Mouse (Mus musculus) stomach, embryonic 15.5 days (tissue): ENCODE measurements around the gene Dpf1. TPM values are rescaled to one million over a fixed set of nuclear protein-coding genes. Genes with fewer than 3 reads are reported as not detected.

Experiments used
- ATAC-seq: fragments of 200-750 bp; cut with Nextera tagmentation; 2 replicates; pipeline ENCODE4 v1.8.0; 2017; ENCODE audit warnings: low read depth, moderate number of reproducible peaks, moderate TSS enrichment; ENCODE audit not compliant: insufficient read depth, low FRiP score
- H3K27ac ChIP-seq: fragments of 300-500 bp; sonication (generic); 2 replicates; pipeline ENCODE4 v1.5.1; 2015; ENCODE audit warnings: mild to moderate bottlenecking, inconsistent platforms
- H3K27me3 ChIP-seq: fragments of 300-500 bp; sonication (generic); replicated peaks from 2 replicates; pipeline ENCODE4 v1.6.1; 2015; ENCODE audit warnings: inconsistent platforms
- H3K36me3 ChIP-seq: fragments of 300-500 bp; sonication (generic); 2 replicates; pipeline ENCODE4 v1.6.1; 2015; ENCODE audit warnings: inconsistent platforms
- H3K4me1 ChIP-seq: fragments of 300-500 bp; sonication (generic); 2 replicates; pipeline ENCODE4 v1.6.1; 2015; ENCODE audit warnings: inconsistent platforms
- H3K4me2 ChIP-seq: fragments of 300-500 bp; sonication (generic); 2 replicates; pipeline ENCODE4 v1.6.1; 2015; ENCODE audit warnings: mild to moderate bottlenecking, inconsistent platforms
- H3K4me3 ChIP-seq: fragments of 300-500 bp; sonication (generic); replicated peaks from 2 replicates; pipeline ENCODE4 v1.5.1; 2015; ENCODE audit warnings: inconsistent platforms
- H3K9ac ChIP-seq: fragments of 300-500 bp; sonication (generic); 2 replicates; pipeline ENCODE4 v1.6.1; 2015; ENCODE audit warnings: inconsistent platforms
- H3K9me3 ChIP-seq: fragments of 300-500 bp; sonication (generic); 2 replicates; pipeline ENCODE4 v1.6.1; 2016; ENCODE audit warnings: inconsistent platforms
- WGBS: fragments of 180-500 bp; shearing (Covaris S2); methylation state at CpG from one replicate; pipeline ENCODE4 v1.1.7; 2015; 5-methylcytosine and 5-hydroxymethylcytosine counted together
- polyA plus RNA-seq: library from polyadenylated mRNA; unstranded; fragments of >200 nt; fragmentation: Nextera tagmentation; extraction: Ambion mirVana; gene quantifications from 2 replicates; pipeline ENCODE4 v1.2.1, GENCODE M21; 2015

Gene Dpf1
- polyA plus RNA-seq, 1 experiment from 2014 or later: 8.2 TPM

- no peak overlapping the region for H3K4me3 ChIP-seq
- peaks cover 50% of the 10 kb centered on the region for H3K4me1 ChIP-seq
- 0 out of 2 replicates have a peak overlapping the region, but pooled peaks have one; percentile 5 for H3K4me2 ChIP-seq
- no peaks in the 10 kb centered on the region for H3K9me3 ChIP-seq
- H3K27ac ChIP-seq: peak overlapping the region; percentile 82
- no peak overlapping the region for H3K9ac ChIP-seq
- WGBS: 58% methylated on average over 17 of the region's 17 CpGs
- no peak for ATAC-seq
- H3K36me3 ChIP-seq: no peaks in the 10 kb centered on the region
- H3K27me3 ChIP-seq: no peaks in the 10 kb centered on the region
Observed at GRCm38 (mm10) chr7:29316137-29316734, 12.5 kb downstream of the Dpf1 start.

- Histone ChIP-seq H3K4me3 (no peak overlapping the region; the same call in 1 of the 2 replicates), H3K4me2 (peak overlapping the region; percentile 44), H3K9ac (no peak overlapping the region), H3K4me1 (peaks cover 50% of the 10 kb centered on the region), H3K27ac (peak overlapping the region; percentile 82), H3K36me3 (no peaks in the 10 kb centered on the region), H3K27me3 (no peaks in the 10 kb centered on the region), H3K9me3 (no peaks in the 10 kb centered on the region)
- ATAC-seq: peak; percentile 44; the same call in 1 of the 2 replicates
- 8% methylated on average over 10 of the region's 10 CpGs for WGBS
Observed at GRCm38 (mm10) chr7:29316976-29317375, 13.2 kb downstream of the Dpf1 start.

GRCm38 (mm10) chr7:29317558-29317957 is 13.8 kb downstream of the Dpf1 start:
- Histone ChIP-seq H3K4me3 (no peak overlapping the region), H3K4me1 (peaks cover 50% of the 10 kb centered on the region), H3K36me3 (no peaks in the 10 kb centered on the region), H3K27ac (peak overlapping the region; percentile 82), H3K27me3 (no peaks in the 10 kb centered on the region), H3K9me3 (no peaks in the 10 kb centered on the region), H3K4me2 (peak overlapping the region; percentile 44), H3K9ac (no peak overlapping the region)
- peak; percentile 20; the same call in 1 of the 2 replicates for ATAC-seq
- 0% methylated on average over 2 of the region's 2 CpGs for WGBS

GRCm38 (mm10) chr7:29318115-29318911 is 14.6 kb downstream of the Dpf1 start:
- Histone ChIP-seq H3K9ac (no peak overlapping the region), H3K36me3 (no peaks in the 10 kb centered on the region)

GRCm38 (mm10) chr7:29319337-29320307 is 15.9 kb downstream of the Dpf1 start:
- no peak for ATAC-seq
- WGBS: 17% methylated on average over 19 of the region's 19 CpGs
- Histone ChIP-seq H3K27me3 (no peaks in the 10 kb centered on the region), H3K27ac (peak overlapping the region; percentile 82), H3K9me3 (no peaks in the 10 kb centered on the region), H3K9ac (no peak overlapping the region), H3K4me3 (peak overlapping the region; percentile 27), H3K4me2 (peak overlapping the region; percentile 44), H3K36me3 (peaks cover 10% of the 10 kb centered on the region; the same call in 1 of the 2 replicates), H3K4me1 (peaks cover 47% of the 10 kb centered on the region)

More at GRCm38 (mm10) chr7:29318115-29318911, 14.6 kb downstream of the Dpf1 start:
- Histone ChIP-seq H3K4me2 (peak overlapping the region; percentile 44), H3K4me1 (peaks cover 47% of the 10 kb centered on the region), H3K4me3 (peak overlapping the region; percentile 27), H3K27me3 (no peaks in the 10 kb centered on the region), H3K27ac (peak overlapping the region; percentile 82), H3K9me3 (no peaks in the 10 kb centered on the region)
- ATAC-seq: peak; percentile 33; the same call in 1 of the 2 replicates
- 11% methylated on average over 18 of the region's 18 CpGs for WGBS

- H3K4me3 ChIP-seq: no peak overlapping the region
- H3K27me3 ChIP-seq: no peaks in the 10 kb centered on the region
- H3K4me1 ChIP-seq: no peaks in the 10 kb centered on the region
- no peaks in the 10 kb centered on the region for H3K9me3 ChIP-seq
- 73% methylated on average over 6 of the region's 6 CpGs for WGBS
- ATAC-seq: no peak
- no peak overlapping the region for H3K9ac ChIP-seq
- no peak overlapping the region for H3K4me2 ChIP-seq
- no peak overlapping the region for H3K27ac ChIP-seq
- H3K36me3 ChIP-seq: peaks cover 46% of the 10 kb centered on the region
Observed at GRCm38 (mm10) chr7:29327087-29327486, 23.3 kb downstream of the Dpf1 start.

- no peak overlapping the region for H3K9ac ChIP-seq
- no peak overlapping the region for H3K4me2 ChIP-seq
- H3K4me1 ChIP-seq: no peaks in the 10 kb centered on the region
- H3K27me3 ChIP-seq: no peaks in the 10 kb centered on the region
- H3K36me3 ChIP-seq: peaks cover 41% of the 10 kb centered on the region
- H3K27ac ChIP-seq: no peak overlapping the region
- ATAC-seq: no peak
- 92% methylated on average over 16 of the region's 16 CpGs for WGBS
- H3K4me3 ChIP-seq: no peak overlapping the region
- no peaks in the 10 kb centered on the region for H3K9me3 ChIP-seq
Observed at GRCm38 (mm10) chr7:29328984-29329383, 25.2 kb downstream of the Dpf1 start.

GRCm38 (mm10) chr7:29334156-29334555 is 30.4 kb downstream of the Dpf1 start:
- Histone ChIP-seq H3K4me2 (no peak overlapping the region), H3K4me3 (no peak overlapping the region), H3K27ac (no peak overlapping the region), H3K27me3 (no peaks in the 10 kb centered on the region), H3K9ac (no peak overlapping the region), H3K4me1 (no peaks in the 10 kb centered on the region), H3K9me3 (no peaks in the 10 kb centered on the region), H3K36me3 (peaks cover 22% of the 10 kb centered on the region; the same call in 1 of the 2 replicates)
- WGBS: 64% methylated on average over 7 of the region's 7 CpGs
- ATAC-seq: no peak

- H3K4me3 ChIP-seq: no peak overlapping the region
- no peaks in the 10 kb centered on the region for H3K9me3 ChIP-seq
- H3K9ac ChIP-seq: no peak overlapping the region
- no peak overlapping the region for H3K27ac ChIP-seq
- no peaks in the 10 kb centered on the region for H3K27me3 ChIP-seq
- no peak for ATAC-seq
- H3K36me3 ChIP-seq: peaks cover 17% of the 10 kb centered on the region; the same call in 1 of the 2 replicates
- no peak overlapping the region for H3K4me2 ChIP-seq
- H3K4me1 ChIP-seq: no peaks in the 10 kb centered on the region
Observed at GRCm38 (mm10) chr7:29335276-29335675, 31.5 kb downstream of the Dpf1 start.

- no peaks in the 10 kb centered on the region for H3K27me3 ChIP-seq
- H3K4me2 ChIP-seq: no peak overlapping the region
- no peak overlapping the region for H3K27ac ChIP-seq
- H3K4me1 ChIP-seq: no peaks in the 10 kb centered on the region
- H3K36me3 ChIP-seq: peaks cover 18% of the 10 kb centered on the region; the same call in 1 of the 2 replicates
- no peak for ATAC-seq
- H3K4me3 ChIP-seq: no peak overlapping the region
- 73% methylated on average over 6 of the region's 6 CpGs for WGBS
- no peak overlapping the region for H3K9ac ChIP-seq
- no peaks in the 10 kb centered on the region for H3K9me3 ChIP-seq
Observed at GRCm38 (mm10) chr7:29335841-29336671, 32.3 kb downstream of the Dpf1 start.
